Mouse (Mus musculus) forebrain, embryonic 12.5 days (tissue): ENCODE measurements at regions not wholly inside any gene's neighbourhood (a gene's known extent, or its start where the extent isn't known, plus 50 kb on each side); places are given as distances from the start of the nearest gene placed in this dataset.

Experiments used
- ATAC-seq: fragments of 200-750 bp; cut with Nextera tagmentation; 2 replicates; pipeline ENCODE4 v1.8.0; 2017; ENCODE audit warnings: moderate TSS enrichment; ENCODE audit not compliant: low FRiP score
- H3K27ac ChIP-seq: fragments of 300-500 bp; sonication (generic); 2 replicates; pipeline ENCODE4 v1.5.1; 2016; ENCODE audit warnings: mild to moderate bottlenecking
- H3K27me3 ChIP-seq: fragments of 300-500 bp; sonication (generic); 2 replicates; pipeline ENCODE4 v1.6.1; 2016; ENCODE audit warnings: mild to moderate bottlenecking
- H3K36me3 ChIP-seq: fragments of 300-500 bp; sonication (generic); replicated peaks from 2 replicates; pipeline ENCODE4 v1.6.1; 2016; ENCODE audit warnings: mild to moderate bottlenecking
- H3K4me1 ChIP-seq: fragments of 300-500 bp; sonication (generic); 2 replicates; pipeline ENCODE4 v1.6.1; 2016
- H3K4me2 ChIP-seq: fragments of 300-500 bp; sonication (generic); 2 replicates; pipeline ENCODE4 v1.6.1; 2016; ENCODE audit warnings: mild to moderate bottlenecking, moderate library complexity
- H3K4me3 ChIP-seq: fragments of 300-500 bp; sonication (generic); replicated peaks from 2 replicates; pipeline ENCODE4 v1.5.1; 2016; ENCODE audit warnings: mild to moderate bottlenecking
- H3K9ac ChIP-seq: fragments of 300-500 bp; sonication (generic); 2 replicates; pipeline ENCODE4 v1.6.1; 2016; ENCODE audit warnings: mild to moderate bottlenecking
- H3K9me3 ChIP-seq: fragments of 300-500 bp; sonication (generic); 2 replicates; pipeline ENCODE4 v1.6.1; 2016
- WGBS: fragments of 180-500 bp; shearing (Covaris S2); methylation state at CpG from one replicate; pipeline ENCODE4 v1.1.7; 2016; 5-methylcytosine and 5-hydroxymethylcytosine counted together

DNA sequence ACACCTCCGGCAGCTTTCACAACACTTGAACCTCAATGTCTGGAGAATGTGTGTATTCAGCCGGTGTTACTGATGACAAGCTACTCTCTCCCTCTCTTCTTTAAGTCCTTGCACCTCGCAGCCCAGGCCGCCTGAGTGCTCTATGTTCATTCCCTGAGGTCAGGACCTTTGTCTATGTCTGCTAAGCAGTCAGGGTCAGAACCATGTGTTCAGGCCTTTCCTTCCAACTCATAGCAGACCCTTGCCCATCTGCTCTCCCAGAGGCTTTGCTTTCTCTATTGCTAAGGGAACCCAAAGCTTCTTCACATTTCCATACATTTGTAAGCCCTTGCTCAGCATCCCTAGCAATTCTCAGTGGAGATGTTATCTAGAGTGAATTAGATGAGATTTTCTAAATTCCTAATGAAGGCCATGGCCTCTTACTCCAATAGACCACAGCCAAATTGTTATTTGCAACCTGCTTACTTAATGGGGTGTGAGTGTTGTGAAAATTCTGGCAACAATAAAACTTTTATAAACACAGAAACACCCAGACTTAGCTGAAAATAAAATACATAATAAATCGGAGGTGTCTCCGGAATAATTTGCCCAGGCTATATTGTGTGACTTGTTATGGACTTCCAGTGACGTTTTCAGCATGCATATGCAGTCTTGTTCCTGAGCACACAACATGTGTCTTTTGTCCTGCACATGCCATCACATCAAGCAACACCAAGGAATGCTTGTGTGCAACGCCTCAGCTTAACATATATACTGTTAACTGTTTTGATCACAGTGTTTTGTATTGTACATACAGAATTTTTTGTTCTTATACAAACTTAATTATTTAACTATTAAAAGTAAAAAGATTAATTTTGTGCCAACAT, 321.2 kb downstream of the 1190002N15Rik start:
- WGBS: 89% methylated on average over 8 of the region's 8 CpGs
- no peak overlapping the region for H3K4me3 ChIP-seq
- no peaks in the 10 kb centered on the region for H3K36me3 ChIP-seq
- no peaks in the 10 kb centered on the region for H3K9me3 ChIP-seq
- no peak overlapping the region for H3K4me2 ChIP-seq
- ATAC-seq: no peak
- no peak overlapping the region for H3K27ac ChIP-seq
- H3K4me1 ChIP-seq: no peaks in the 10 kb centered on the region
- no peaks in the 10 kb centered on the region for H3K27me3 ChIP-seq
- H3K9ac ChIP-seq: no peak overlapping the region

DNA sequence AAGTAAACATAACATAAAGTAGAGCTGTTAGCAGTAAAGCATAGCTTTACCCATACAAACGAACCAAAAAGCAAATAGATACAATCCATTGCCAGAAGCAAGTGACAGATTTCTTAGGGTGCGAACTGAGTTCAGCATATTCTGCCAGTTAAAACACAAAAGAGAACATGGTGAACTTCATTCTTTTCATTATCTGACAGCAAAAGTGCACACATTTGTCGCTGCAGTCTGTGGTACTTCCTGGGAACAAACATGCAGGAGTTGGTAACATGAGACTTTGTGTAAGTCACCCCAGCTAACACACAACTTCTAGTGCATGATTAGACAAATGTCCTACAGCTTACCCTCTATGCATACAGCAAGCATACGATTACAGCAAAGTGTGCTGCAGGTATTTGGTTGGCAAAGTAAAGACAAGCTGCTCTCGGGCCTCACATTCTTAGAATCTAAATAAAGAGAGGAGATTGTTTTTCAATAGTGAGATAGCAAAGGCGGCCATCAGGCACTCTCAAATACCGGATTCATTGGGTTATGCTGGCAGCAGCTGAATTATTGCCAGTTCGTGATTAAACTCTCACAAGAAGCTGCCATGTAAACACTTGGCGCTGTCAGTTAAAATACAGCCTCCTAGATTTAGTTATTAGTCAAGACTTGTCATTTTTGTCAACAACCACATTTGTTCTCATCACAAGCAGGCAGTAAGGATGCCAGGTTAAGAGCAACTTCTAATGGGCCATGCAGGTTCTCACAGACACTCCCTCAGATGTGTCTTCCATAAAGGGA, 327.2 kb downstream of the 1190002N15Rik start:
- Histone ChIP-seq H3K4me3 (no peak overlapping the region), H3K27me3 (no peaks in the 10 kb centered on the region), H3K4me2 (no peak overlapping the region), H3K27ac (no peak overlapping the region), H3K4me1 (no peaks in the 10 kb centered on the region), H3K36me3 (no peaks in the 10 kb centered on the region), H3K9ac (no peak overlapping the region), H3K9me3 (no peaks in the 10 kb centered on the region)
- 81% methylated on average over 9 of the region's 9 CpGs for WGBS
- ATAC-seq: no peak

DNA sequence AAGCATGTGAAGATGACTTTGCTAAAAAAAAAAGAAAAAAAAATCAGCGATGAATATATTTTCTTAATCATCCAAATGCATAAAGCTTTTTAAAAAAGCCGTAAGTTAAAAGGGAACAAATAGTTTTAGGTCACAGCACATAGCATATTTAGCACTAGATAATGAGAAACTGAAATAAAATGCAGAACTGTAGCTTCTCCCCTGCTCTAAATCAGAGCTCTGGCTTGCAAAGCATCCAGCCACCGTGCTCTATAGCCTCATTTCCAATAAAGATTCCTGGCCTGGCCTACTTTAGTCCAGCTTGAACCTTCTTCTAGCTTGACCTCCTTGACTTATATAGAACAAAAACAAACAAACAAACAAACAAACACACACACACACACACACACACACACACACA, 328.9 kb downstream of the 1190002N15Rik start:
- no peak overlapping the region for H3K27ac ChIP-seq
- no peak overlapping the region for H3K4me3 ChIP-seq
- no peaks in the 10 kb centered on the region for H3K27me3 ChIP-seq
- no peak overlapping the region for H3K9ac ChIP-seq
- no peaks in the 10 kb centered on the region for H3K36me3 ChIP-seq
- ATAC-seq: no peak
- H3K4me2 ChIP-seq: no peak overlapping the region
- no peaks in the 10 kb centered on the region for H3K9me3 ChIP-seq
- WGBS: 89% methylated on average over 3 of the region's 3 CpGs
- no peaks in the 10 kb centered on the region for H3K4me1 ChIP-seq

DNA sequence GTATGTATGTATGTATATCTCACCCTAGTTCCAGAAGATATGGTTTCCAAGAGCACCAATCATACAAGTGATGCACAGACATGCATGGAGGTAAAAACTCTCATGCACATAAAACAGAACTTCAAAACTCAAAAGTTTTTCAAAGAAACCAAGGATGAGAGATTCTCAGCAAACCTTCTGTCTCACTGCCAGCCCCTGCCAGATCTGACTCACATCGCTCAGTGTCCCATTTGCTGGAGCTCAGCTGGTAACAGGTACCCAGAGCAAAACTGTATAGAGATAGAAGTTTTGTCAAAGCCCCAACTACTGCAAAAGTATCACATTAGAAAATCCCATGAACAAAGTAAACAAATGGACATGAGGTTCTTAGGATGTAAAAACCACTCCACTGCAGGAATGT, 337.0 kb downstream of the 1190002N15Rik start:
- no peaks in the 10 kb centered on the region for H3K36me3 ChIP-seq
- H3K9ac ChIP-seq: no peak overlapping the region
- H3K4me3 ChIP-seq: no peak overlapping the region
- no peak overlapping the region for H3K4me2 ChIP-seq
- no peaks in the 10 kb centered on the region for H3K27me3 ChIP-seq
- H3K9me3 ChIP-seq: no peaks in the 10 kb centered on the region
- no peak for ATAC-seq
- 100% methylated on average over 1 of the region's 1 CpGs for WGBS
- H3K27ac ChIP-seq: no peak overlapping the region
- H3K4me1 ChIP-seq: no peaks in the 10 kb centered on the region

DNA sequence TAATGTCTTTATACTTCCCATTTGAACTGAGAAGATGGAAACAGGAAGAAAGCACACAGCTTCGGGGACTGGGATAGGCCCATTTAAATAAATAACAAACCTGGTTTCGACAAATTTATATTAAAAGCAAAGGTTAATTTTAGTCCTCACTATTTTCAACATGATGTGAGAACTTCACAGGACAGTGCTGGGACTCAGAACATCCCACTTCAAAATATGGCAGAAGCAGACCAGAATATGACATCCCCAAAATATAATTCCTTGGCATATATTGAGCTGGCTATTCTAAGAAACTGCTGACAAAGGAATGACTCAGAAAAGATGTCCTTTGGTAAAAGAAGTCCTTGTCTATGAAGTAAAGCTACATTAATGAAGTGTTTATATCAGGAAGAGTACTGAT, 338.0 kb downstream of the 1190002N15Rik start:
- Histone ChIP-seq H3K4me3 (no peak overlapping the region), H3K27ac (no peak overlapping the region), H3K27me3 (no peaks in the 10 kb centered on the region), H3K36me3 (no peaks in the 10 kb centered on the region), H3K4me2 (no peak overlapping the region), H3K4me1 (no peaks in the 10 kb centered on the region), H3K9me3 (no peaks in the 10 kb centered on the region), H3K9ac (no peak overlapping the region)
- 91% methylated on average over 2 of the region's 2 CpGs for WGBS
- no peak for ATAC-seq

DNA sequence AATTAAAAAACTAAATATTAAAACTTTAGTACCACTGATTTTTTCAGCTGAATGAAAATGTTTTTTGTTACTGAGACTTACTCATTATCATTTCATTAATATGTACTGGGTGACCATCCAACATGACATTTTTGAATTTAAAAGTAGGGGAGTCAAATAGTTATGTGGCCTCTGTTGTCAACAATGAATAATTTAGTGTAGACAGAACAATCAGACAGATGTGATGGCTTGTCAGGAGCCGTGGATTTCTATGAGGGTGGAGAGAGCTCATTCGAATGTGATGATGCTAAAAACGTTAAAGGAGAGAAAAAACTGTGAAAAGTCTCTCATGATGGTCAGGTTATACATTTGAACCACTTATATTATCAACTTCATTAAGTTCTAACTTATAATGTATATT, 346.8 kb downstream of the 1190002N15Rik start:
- WGBS: 42% methylated on average over 3 of the region's 3 CpGs

DNA sequence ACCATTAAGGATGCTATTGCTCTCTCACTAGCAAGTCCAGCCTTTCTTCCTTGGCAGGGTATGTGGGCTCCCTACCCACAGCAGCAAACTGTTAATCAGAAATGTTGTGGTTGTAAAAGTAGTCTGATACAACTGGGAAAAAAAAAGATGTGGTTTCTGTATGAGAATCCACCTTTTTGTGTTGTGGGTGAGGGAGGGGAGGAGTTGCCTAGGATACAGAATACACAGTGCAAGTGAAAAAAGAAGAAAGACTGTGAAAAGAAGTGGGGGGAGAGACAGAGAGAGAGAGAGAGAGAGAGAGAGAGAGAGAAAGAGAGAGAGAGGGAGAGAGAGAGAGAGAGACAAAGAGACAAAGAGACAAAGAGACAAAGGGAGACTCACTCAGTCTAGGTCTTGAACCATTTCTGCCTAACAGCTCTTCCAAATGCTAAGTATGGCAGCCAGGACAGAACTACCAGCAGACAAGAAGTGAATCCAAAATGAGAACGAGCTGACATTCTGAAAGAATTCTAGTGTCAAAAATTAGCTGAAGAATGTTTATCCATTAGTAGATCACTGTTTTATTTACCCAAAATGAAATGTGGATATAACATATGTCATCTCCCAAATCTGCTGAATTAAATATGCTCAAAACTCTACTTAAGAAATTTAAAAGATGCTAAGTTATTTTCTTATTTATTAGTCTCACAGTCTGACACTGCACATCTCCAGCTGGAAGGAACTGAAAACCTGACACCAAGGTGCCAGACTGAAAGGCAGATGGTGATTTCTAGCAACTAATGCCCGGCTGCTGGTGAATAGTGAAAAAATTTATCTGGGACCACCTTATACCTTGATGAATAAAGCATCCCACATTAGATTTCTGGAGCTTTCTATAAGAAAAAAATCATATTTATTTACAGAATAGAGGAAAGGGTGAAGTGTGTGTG, 347.7 kb downstream of the 1190002N15Rik start:
- Histone ChIP-seq H3K9ac (no peak overlapping the region), H3K4me2 (no peak overlapping the region), H3K9me3 (no peaks in the 10 kb centered on the region), H3K4me1 (peaks cover 2% of the 10 kb centered on the region; the same call in 1 of the 2 replicates), H3K27me3 (no peaks in the 10 kb centered on the region), H3K27ac (0 out of 2 replicates have a peak overlapping the region, but pooled peaks have one; percentile 5), H3K4me3 (no peak overlapping the region), H3K36me3 (no peaks in the 10 kb centered on the region)
- 69% methylated on average over 2 of the region's 2 CpGs for whole genome bisulfite sequencing
- peak; percentile 63; the same call in 1 of the 2 replicates for ATAC-seq

More for the DNA sequence above, 346.8 kb downstream of the 1190002N15Rik start:
- no peak for ATAC-seq
- no peaks in the 10 kb centered on the region for H3K9me3 ChIP-seq
- H3K4me1 ChIP-seq: peaks cover 2% of the 10 kb centered on the region; the same call in 1 of the 2 replicates
- H3K27ac ChIP-seq: no peak overlapping the region
- H3K27me3 ChIP-seq: no peaks in the 10 kb centered on the region
- no peak overlapping the region for H3K9ac ChIP-seq
- no peaks in the 10 kb centered on the region for H3K36me3 ChIP-seq
- H3K4me3 ChIP-seq: no peak overlapping the region
- H3K4me2 ChIP-seq: no peak overlapping the region

DNA sequence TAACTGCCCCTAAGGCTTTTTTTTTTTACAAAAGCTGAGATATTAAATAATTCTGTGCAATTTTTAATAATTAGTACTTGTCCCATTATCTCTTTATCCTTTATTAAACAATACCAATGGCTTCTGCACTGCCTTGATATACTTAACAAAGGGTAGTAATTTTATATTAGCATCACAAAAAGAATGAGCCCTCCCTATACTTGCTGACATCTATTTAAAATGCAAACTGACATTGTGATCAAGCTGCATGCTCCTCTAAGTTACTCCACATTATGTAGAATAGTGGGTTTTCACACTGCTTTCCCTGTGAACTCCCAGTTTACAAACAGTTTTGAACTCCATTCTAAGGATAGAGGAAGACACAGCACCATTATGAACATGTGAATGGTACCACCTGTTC, 349.8 kb downstream of the 1190002N15Rik start:
- H3K4me1 ChIP-seq: peaks cover 2% of the 10 kb centered on the region; the same call in 1 of the 2 replicates
- H3K4me3 ChIP-seq: no peak overlapping the region
- no peak overlapping the region for H3K4me2 ChIP-seq
- no peak for ATAC-seq
- H3K36me3 ChIP-seq: no peaks in the 10 kb centered on the region
- H3K9ac ChIP-seq: no peak overlapping the region
- H3K27me3 ChIP-seq: no peaks in the 10 kb centered on the region
- H3K9me3 ChIP-seq: no peaks in the 10 kb centered on the region
- H3K27ac ChIP-seq: no peak overlapping the region

DNA sequence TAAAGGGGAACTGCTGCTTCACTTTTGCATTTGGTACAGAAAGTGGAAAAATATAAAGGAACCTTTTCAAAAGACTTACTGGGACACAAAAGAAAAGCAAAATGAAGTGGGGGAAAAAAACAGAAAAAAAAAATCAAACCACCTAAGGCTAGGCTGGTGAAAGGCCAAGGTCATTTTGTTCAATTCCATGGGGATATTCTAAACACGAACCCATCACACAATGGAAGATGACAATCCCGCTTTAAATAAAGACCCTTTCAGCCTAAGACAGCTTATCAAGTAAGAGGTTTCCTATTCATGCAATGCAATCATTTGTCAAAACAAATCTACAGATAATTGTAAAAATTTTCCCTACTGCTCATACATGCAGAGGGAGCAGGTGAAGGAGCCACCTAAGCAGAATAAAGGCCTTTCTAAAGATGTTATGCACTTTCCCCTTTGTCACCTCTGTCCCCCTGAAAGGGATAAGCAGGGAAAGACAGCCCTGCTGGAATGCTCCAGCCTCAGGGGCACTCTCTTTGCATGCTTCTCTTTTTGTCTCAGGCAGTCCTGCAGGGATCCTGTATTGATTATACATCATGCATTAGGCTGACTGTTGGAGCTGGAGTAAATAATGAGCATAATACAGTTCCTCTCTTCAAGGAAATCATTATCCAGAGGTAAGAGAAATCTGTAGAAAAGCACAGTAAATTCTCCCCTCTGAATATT, 367.8 kb downstream of the 1190002N15Rik start:
- Histone ChIP-seq H3K9ac (no peak overlapping the region), H3K4me3 (no peak overlapping the region), H3K4me1 (peaks cover 8% of the 10 kb centered on the region), H3K27me3 (no peaks in the 10 kb centered on the region), H3K36me3 (no peaks in the 10 kb centered on the region), H3K27ac (peak overlapping the region; percentile 42; the same call in 1 of the 2 replicates), H3K9me3 (no peaks in the 10 kb centered on the region), H3K4me2 (no peak overlapping the region)
- WGBS: 29% methylated on average over 2 of the region's 2 CpGs
- peak; percentile 74 for ATAC-seq

DNA sequence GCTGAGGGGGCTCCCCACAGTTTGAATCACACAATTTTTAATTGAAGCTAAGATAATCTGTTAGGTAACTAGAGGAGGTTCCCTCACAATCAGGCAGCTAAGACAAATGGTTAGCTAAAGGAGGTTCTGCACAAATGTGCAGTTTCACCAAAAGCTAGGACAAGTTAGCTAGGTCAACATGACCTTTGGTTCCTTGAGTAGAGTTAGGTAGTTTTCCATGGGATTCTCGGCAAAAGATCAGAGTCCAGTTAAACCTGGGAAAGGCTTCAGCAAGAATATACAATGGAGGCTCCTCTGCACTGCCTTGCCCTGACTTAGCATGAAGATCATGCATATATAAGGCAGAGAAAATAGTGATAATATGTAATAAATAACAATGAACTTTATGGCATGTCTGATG, 374.2 kb downstream of the 1190002N15Rik start:
- Histone ChIP-seq H3K9ac (no peak overlapping the region), H3K4me3 (no peak overlapping the region), H3K4me1 (no peaks in the 10 kb centered on the region), H3K36me3 (no peaks in the 10 kb centered on the region), H3K9me3 (no peaks in the 10 kb centered on the region), H3K27me3 (no peaks in the 10 kb centered on the region), H3K4me2 (no peak overlapping the region), H3K27ac (no peak overlapping the region)
- no peak for ATAC-seq
- WGBS: 93% methylated on average over 1 of the region's 1 CpGs

DNA sequence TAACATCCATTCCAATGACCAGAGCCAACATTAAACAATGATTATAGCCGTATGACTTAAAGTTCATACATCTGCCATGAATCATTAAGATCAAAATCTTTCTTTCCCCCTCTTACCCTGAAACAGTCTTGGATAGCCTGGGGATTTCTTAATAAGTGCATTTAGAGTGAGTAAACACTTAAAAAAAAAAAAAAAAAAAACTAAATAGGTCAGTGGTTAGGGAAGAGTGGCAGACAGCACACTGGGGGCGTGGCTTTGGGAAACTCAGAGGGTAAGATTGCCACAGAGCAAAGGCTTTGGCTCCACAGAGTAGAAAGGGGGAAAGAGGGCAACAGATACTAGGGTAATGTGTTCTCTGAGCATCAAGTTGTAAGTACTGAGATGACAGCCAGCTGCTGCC, 382.3 kb downstream of the 1190002N15Rik start:
- Histone ChIP-seq H3K4me3 (no peak overlapping the region), H3K9ac (no peak overlapping the region), H3K36me3 (no peaks in the 10 kb centered on the region), H3K4me2 (no peak overlapping the region), H3K27me3 (no peaks in the 10 kb centered on the region), H3K9me3 (no peaks in the 10 kb centered on the region), H3K4me1 (no peaks in the 10 kb centered on the region), H3K27ac (no peak overlapping the region)
- no peak for ATAC-seq
- 79% methylated on average over 2 of the region's 2 CpGs for WGBS
